Mouse (Mus musculus) myocyte (in vitro differentiated cells): ENCODE data around the gene Tada3. TPM values are rescaled to one million over a fixed set of nuclear protein-coding genes. Genes with fewer than 3 reads are reported as not detected.

Experiments used
- H3K27me3 ChIP-seq: one replicate; pipeline ENCODE4 v1.6.1; 2011; ENCODE audit not compliant: control insufficient read depth, insufficient read depth, insufficient read length
- H3K36me3 ChIP-seq: one replicate; pipeline ENCODE4 v1.6.1; 2011; ENCODE audit not compliant: control insufficient read depth, insufficient read depth
- H3K4me2 ChIP-seq: one replicate; pipeline ENCODE4 v1.6.1; 2011; ENCODE audit warnings: low read depth, control low read depth
- H3K4me3 ChIP-seq: one replicate; pipeline ENCODE4 v1.5.1; 2011; ENCODE audit warnings: mild to moderate bottlenecking, control low read depth, moderate library complexity
- H3K79me2 ChIP-seq: one replicate; pipeline ENCODE4 v1.6.1; 2011; ENCODE audit not compliant: control insufficient read depth, insufficient read depth
- H3ac ChIP-seq: one replicate; pipeline ENCODE4 v1.6.1; 2011; ENCODE audit not compliant: control insufficient read depth, insufficient read length
- CEBPB ChIP-seq: IDR thresholded peaks from 2 replicates; pipeline ENCODE4 v1.6.1; 2011; ENCODE audit warnings: mild to moderate bottlenecking, moderate library complexity; ENCODE audit not compliant: poor library complexity, insufficient read depth, severe bottlenecking
- E2F4 ChIP-seq: IDR thresholded peaks from one replicate; pipeline ENCODE4 v1.6.1; 2011; ENCODE audit warnings: mild to moderate bottlenecking, control low read depth, moderate library complexity; ENCODE audit not compliant: insufficient read depth
- MAX ChIP-seq: IDR thresholded peaks from one replicate; pipeline ENCODE4 v1.6.1; 2011; ENCODE audit warnings: low read depth, mild to moderate bottlenecking, control low read depth
- MYOD1 ChIP-seq, 3 experiments: IDR thresholded peaks; one replicate each; pipeline ENCODE4 v1.6.1; 2011; ENCODE audit warnings: control low read depth in 2 of 3, low read depth in 2 of 3, mild to moderate bottlenecking in 2 of 3, moderate library complexity in 1 of 3; ENCODE audit not compliant: insufficient read length in 2 of 3, control insufficient read depth in 1 of 3
- MYOG ChIP-seq, 3 experiments: IDR thresholded peaks; one replicate each; pipeline ENCODE4 v1.6.1; 2011; ENCODE audit warnings: control low read depth in 2 of 3, low read depth in 2 of 3, mild to moderate bottlenecking in 2 of 3; ENCODE audit not compliant: insufficient read length in 2 of 3, control insufficient read depth in 1 of 3, insufficient read depth in 1 of 3
- POLR2A ChIP-seq: IDR thresholded peaks from one replicate; pipeline ENCODE4 v1.6.1; 2011; ENCODE audit warnings: low read depth, mild to moderate bottlenecking, control low read depth, moderate library complexity; ENCODE audit not compliant: insufficient read length
- POLR2AphosphoS2 ChIP-seq: IDR thresholded peaks from one replicate; pipeline ENCODE4 v1.6.1; 2011; ENCODE audit warnings: low read depth, control low read depth; ENCODE audit not compliant: insufficient read length
- REST ChIP-seq: IDR thresholded peaks from one replicate; pipeline ENCODE4 v1.6.1; 2011; ENCODE audit warnings: mild to moderate bottlenecking, control low read depth, moderate library complexity; ENCODE audit not compliant: insufficient read depth, insufficient read length
- SRF ChIP-seq: IDR thresholded peaks from one replicate; pipeline ENCODE4 v1.6.1; 2011; ENCODE audit warnings: low read depth; ENCODE audit not compliant: control insufficient read depth, insufficient read length
- TCF12 ChIP-seq: IDR thresholded peaks from one replicate; pipeline ENCODE4 v1.6.1; 2011; ENCODE audit warnings: mild to moderate bottlenecking, control low read depth; ENCODE audit not compliant: poor library complexity, insufficient read depth, severe bottlenecking
- TCF3 ChIP-seq: IDR thresholded peaks from one replicate; pipeline ENCODE4 v1.6.1; 2011; ENCODE audit warnings: low read depth, control low read depth; ENCODE audit not compliant: insufficient read length
- USF1 ChIP-seq: IDR thresholded peaks from one replicate; pipeline ENCODE4 v1.6.1; 2011; ENCODE audit warnings: low read depth, mild to moderate bottlenecking, control low read depth, moderate library complexity
- polyA plus RNA-seq: library from polyadenylated mRNA; unstranded; fragments of >200 nt; fragmentation: generic; extraction: Trizol; gene quantifications from one replicate; pipeline ENCODE4 v1.2.1, GENCODE M21; 2012; ENCODE audit warnings: missing spikeins

Gene Tada3
- polyA plus RNA-seq, 1 experiment: 32.1 TPM

- TF ChIP-seq POLR2A: no peak
- TF ChIP-seq MAX: no peak
- no peak for TF ChIP-seq USF1
- TF ChIP-seq MYOD1 (IDR thresholded peaks at IDR 0.05; ENCODE audit: control insufficient read depth in 1 of 3, insufficient read length in 2 of 3, low read depth in 2 of 3): no peak
- no peak for TF ChIP-seq TCF12
- no peak for TF ChIP-seq TCF3
- no peak for TF ChIP-seq SRF
- no peak for TF ChIP-seq CEBPB
- Histone ChIP-seq H3K4me3 (no peak overlapping the region), H3K79me2 (no peaks in the 10 kb centered on the region), H3ac (no peak overlapping the region), H3K27me3 (no peaks in the 10 kb centered on the region), H3K36me3 (peaks cover 27% of the 10 kb centered on the region), H3K4me2 (no peak overlapping the region)
Observed at GRCm38 (mm10) chr6:113392015-113392386, 14.3 kb upstream of the Tada3 start.

GRCm38 (mm10) chr6:113390715-113391114, 13.0 kb upstream of the Tada3 start:
- no peak overlapping the region for H3K4me3 ChIP-seq
- no peaks in the 10 kb centered on the region for H3K27me3 ChIP-seq
- H3ac ChIP-seq: no peak overlapping the region
- TF ChIP-seq TCF12 (no peak), E2F4 (no peak), POLR2AphosphoS2 (no peak), USF1 (no peak), REST (no peak), TCF3 (no peak), MAX (no peak), SRF (no peak), MYOD1 (IDR thresholded peaks at IDR 0.05; ENCODE audit: control insufficient read depth in 1 of 3, insufficient read length in 2 of 3, low read depth in 2 of 3) (no peak), POLR2A (no peak), CEBPB (no peak), MYOG (IDR thresholded peaks at IDR 0.05; ENCODE audit: control insufficient read depth in 1 of 3, insufficient read depth in 1 of 3, insufficient read length in 2 of 3, low read depth in 2 of 3) (no peak)
- H3K4me2 ChIP-seq: no peak overlapping the region
- peaks cover 34% of the 10 kb centered on the region for H3K36me3 ChIP-seq
- no peaks in the 10 kb centered on the region for H3K79me2 ChIP-seq

- Histone ChIP-seq H3K27me3 (no peaks in the 10 kb centered on the region), H3ac (no peak within 1 kb of the TSS), H3K4me3 (no peak within 1 kb of the TSS), H3K36me3 (peaks cover 39% of the 10 kb centered on the region), H3K79me2 (no peaks in the 10 kb centered on the region), H3K4me2 (no peak within 1 kb of the TSS)
- no peak for TF ChIP-seq REST
- TF ChIP-seq TCF3: no peak
- TF ChIP-seq E2F4: no peak
Observed at GRCm38 (mm10) chr6:113388960-113389359, 11.3 kb upstream of the Tada3 start, which contains the start of gene Ttll3. TSS of gene Ttll3 (plus strand) at chr6:113389260.

- no peak overlapping the region for H3K4me3 ChIP-seq
- TF ChIP-seq TCF12: no peak
- TF ChIP-seq MYOG (IDR thresholded peaks at IDR 0.05; ENCODE audit: control insufficient read depth in 1 of 3, insufficient read depth in 1 of 3, insufficient read length in 2 of 3, low read depth in 2 of 3): no peak
- TF ChIP-seq TCF3: no peak
- TF ChIP-seq POLR2AphosphoS2: no peak
- TF ChIP-seq SRF: no peak
- no peak for TF ChIP-seq E2F4
- no peak for TF ChIP-seq USF1
- no peak for TF ChIP-seq REST
- TF ChIP-seq MYOD1 (IDR thresholded peaks at IDR 0.05; ENCODE audit: control insufficient read depth in 1 of 3, insufficient read length in 2 of 3, low read depth in 2 of 3): no peak
- TF ChIP-seq MAX: no peak
- no peaks in the 10 kb centered on the region for H3K27me3 ChIP-seq
- H3K36me3 ChIP-seq: peaks cover 53% of the 10 kb centered on the region
- H3ac ChIP-seq: no peak overlapping the region
- H3K79me2 ChIP-seq: peaks cover 6% of the 10 kb centered on the region
- H3K4me2 ChIP-seq: no peak overlapping the region
Observed at GRCm38 (mm10) chr6:113386025-113386424, 8.3 kb upstream of the Tada3 start.

GRCm38 (mm10) chr6:113385160-113385714, 7.6 kb upstream of the Tada3 start:
- Histone ChIP-seq H3K4me3 (no peak overlapping the region), H3K79me2 (peaks cover 12% of the 10 kb centered on the region), H3K36me3 (peaks cover 53% of the 10 kb centered on the region), H3K4me2 (no peak overlapping the region), H3K27me3 (no peaks in the 10 kb centered on the region), H3ac (no peak overlapping the region)
- TF ChIP-seq POLR2A: no peak
- TF ChIP-seq SRF: no peak
- TF ChIP-seq CEBPB: no peak
- no peak for TF ChIP-seq TCF3
- no peak for TF ChIP-seq POLR2AphosphoS2
- no peak for TF ChIP-seq E2F4
